Mouse (Mus musculus): Measurements from ENCODE around the gene Tmem256. TPM values are rescaled to one million over a fixed set of nuclear protein-coding genes. Genes with fewer than 3 reads are reported as not detected.

The Tmem256 gene
- total and polyA plus RNA-seq, 3 experiments = 185 to 327 (median 206) TPM

GRCm38 (mm10) chr11:69793429-69793828, 44.9 kb upstream of the Tmem256 start:
- Histone ChIP-seq H3K79me2 (replicated peaks; ENCODE audit: control insufficient read depth, extremely low read depth, insufficient read depth, poor library complexity, severe bottlenecking) (no peaks in the 10 kb centered on the region), H3K9ac (ENCODE audit: insufficient read depth, low read depth) (no peak overlapping the region), H3K4me2 (ENCODE audit: insufficient read depth, low read depth, poor library complexity, severe bottlenecking) (no peak overlapping the region), H3K36me3 (replicated peaks in 1 of 2; ENCODE audit: control insufficient read depth in 1 of 2, insufficient read depth in 1 of 2, low read length in 1 of 2) (peaks cover 0 to 6% of the 10 kb centered on the region in 2 experiments), H3K27me3 (replicated peaks) (peaks cover 5% of the 10 kb centered on the region), H3K9me3 (replicated peaks; ENCODE audit: low read length) (no peaks in the 10 kb centered on the region), H3K4me1 (ENCODE audit: control insufficient read depth in 1 of 2, insufficient read depth in 2 of 2) (peaks cover 0 to 32% of the 10 kb centered on the region in 2 experiments; a peak in 2 of 4 replicates), H3K27ac (ENCODE audit: insufficient read depth, low read depth) (no peak overlapping the region), H3K4me3 (replicated peaks in 1 of 3; ENCODE audit: low read depth in 2 of 3, low read length in 2 of 3, poor library complexity in 1 of 3) (no peak overlapping the region)
- DNase-seq (ENCODE audit: extremely low read depth) = no peak
- TF ChIP-seq HCFC1 (IDR thresholded peaks at IDR 0.05; ENCODE audit: low read depth, low read length) (no peak), ETS1 (conservative IDR thresholded peaks at IDR 0.05; ENCODE audit: low read depth, low read length) (no peak)
- in situ Hi-C loops (cut with MboI; ENCODE audit: low pct_ligation_motif_present, low pct_unique_long_range_greater_than_20kb, low sequenced_read_pairs) = loop anchor here (5.0 kb wide), 1 partner anchor 36 kb away; the partner anchor contains the start of gene Polr2a
- dilution Hi-C loops (cut with MboI; ENCODE audit: extremely low pct_ligation_motif_present, extremely low pct_unique_long_range_greater_than_20kb, low sequenced_read_pairs) = no loop called here

DNA sequence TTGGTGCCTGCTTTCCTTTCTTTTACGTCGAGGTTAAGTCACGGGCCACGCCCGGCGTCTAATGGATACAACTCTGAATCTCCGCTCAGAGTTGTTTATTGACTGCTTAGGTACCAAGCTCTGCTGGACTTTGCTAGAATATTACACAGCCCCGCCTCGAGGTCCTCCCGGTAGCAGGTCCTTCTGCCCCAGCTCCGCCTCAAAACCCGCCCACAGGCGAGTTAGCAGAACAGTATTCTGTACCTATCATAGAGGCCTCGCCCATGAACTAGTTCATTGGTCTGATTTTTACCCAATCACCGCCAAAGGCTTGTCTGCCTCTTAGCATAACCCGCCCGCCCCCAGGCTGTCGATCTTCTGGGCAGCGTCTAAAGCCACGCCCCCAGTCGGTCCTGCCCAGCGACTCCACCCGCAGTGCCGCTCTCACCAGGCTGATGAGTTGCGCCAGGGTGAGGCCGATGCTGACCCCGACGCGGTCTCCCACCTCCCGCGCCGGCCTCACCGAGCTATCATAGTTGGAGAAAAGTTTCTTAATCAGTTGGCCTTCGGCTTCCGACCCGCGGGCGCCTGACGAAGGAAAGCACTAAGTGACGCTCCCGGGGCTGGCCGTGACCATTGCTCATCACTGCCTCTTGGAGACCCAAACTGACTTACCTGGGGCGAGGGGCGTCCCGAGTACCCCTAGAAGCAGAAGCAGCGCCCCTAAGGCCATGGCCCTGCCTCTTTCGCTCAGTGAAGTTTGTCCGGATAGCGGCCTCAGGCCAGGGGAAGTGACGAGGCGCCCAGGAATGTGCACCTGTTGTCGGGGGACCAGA, 42.9 kb upstream of the Tmem256 start, which contains the start of gene Chrnb1:
TSS of gene Chrnb1 (minus strand) at position 776 of the 815 bp plus-strand sequence.
- peak; percentile 100 for DNase-seq (ENCODE audit: extremely low read depth)
- in situ Hi-C loops (cut with MboI; ENCODE audit: low pct_ligation_motif_present, low pct_unique_long_range_greater_than_20kb, low sequenced_read_pairs) (no loop called here), dilution Hi-C loops (cut with MboI; ENCODE audit: extremely low pct_ligation_motif_present, extremely low pct_unique_long_range_greater_than_20kb, low sequenced_read_pairs) (no loop called here)
- Histone ChIP-seq H3K36me3 (replicated peaks in 1 of 2; ENCODE audit: control insufficient read depth in 1 of 2, insufficient read depth in 1 of 2, low read length in 1 of 2) (peaks cover 0 to 6% of the 10 kb centered on the region in 2 experiments), H3K4me2 (ENCODE audit: insufficient read depth, low read depth, poor library complexity, severe bottlenecking) (peak within 1 kb of the TSS; percentile 86), H3K27ac (ENCODE audit: insufficient read depth, low read depth) (0 out of 2 replicates have a peak within 1 kb of the TSS, but pooled peaks have one; percentile 5), H3K4me1 (ENCODE audit: control insufficient read depth in 1 of 2, insufficient read depth in 2 of 2) (peaks cover 8 to 46% of the 10 kb centered on the region in 2 experiments), H3K27me3 (replicated peaks) (peaks cover 5% of the 10 kb centered on the region), H3K9me3 (replicated peaks; ENCODE audit: low read length) (peaks cover 4% of the 10 kb centered on the region), H3K79me2 (replicated peaks; ENCODE audit: control insufficient read depth, extremely low read depth, insufficient read depth, poor library complexity, severe bottlenecking) (no peaks in the 10 kb centered on the region), H3K9ac (ENCODE audit: insufficient read depth, low read depth) (peak within 1 kb of the TSS; percentile 66), H3K4me3 (replicated peaks in 1 of 3; ENCODE audit: low read depth in 2 of 3, low read length in 2 of 3, poor library complexity in 1 of 3) (peak within 1 kb of the TSS; percentile 59 to 67 (median 61))
- TF ChIP-seq MYC (IDR thresholded peaks at IDR 0.05; ENCODE audit: low read depth, low read length) = peak; percentile 74; the same call in 1 of the 2 replicates
- TF ChIP-seq ELF1 (IDR thresholded peaks at IDR 0.05; ENCODE audit: low read depth, low read length) = peak; percentile 67
- peak; percentile 60; the same call in 1 of the 2 replicates for TF ChIP-seq TBP (conservative IDR thresholded peaks at IDR 0.05; ENCODE audit: low read depth, low read length)
- TF ChIP-seq USF2 (conservative IDR thresholded peaks at IDR 0.05; ENCODE audit: low read depth, low read length) = no peak
- no peak for TF ChIP-seq JUND (conservative IDR thresholded peaks at IDR 0.05; ENCODE audit: low read depth, low read length)
- TF ChIP-seq CHD1 (IDR thresholded peaks at IDR 0.05; ENCODE audit: low read depth, low read length) = 0 out of 2 replicates have a peak, but pooled peaks have one; percentile 53
- TF ChIP-seq SIN3A (IDR thresholded peaks at IDR 0.05; ENCODE audit: low read length) = peak; percentile 74; the same call in 1 of the 2 replicates
- TF ChIP-seq MAZ (IDR thresholded peaks at IDR 0.05; ENCODE audit: low read depth, low read length) = peak; percentile 15
- TF ChIP-seq KAT2A (IDR thresholded peaks at IDR 0.05; ENCODE audit: insufficient replicate concordance, low read length) = 0 out of 2 replicates have a peak, but pooled peaks have one; percentile 15
- peak; percentile 54; the same call in 1 of the 2 replicates for TF ChIP-seq NRF1 (IDR thresholded peaks at IDR 0.05; ENCODE audit: low read depth, low read length)
- TF ChIP-seq UBTF (IDR thresholded peaks at IDR 0.05; ENCODE audit: low read depth, low read length) = no peak
- TF ChIP-seq HCFC1 (IDR thresholded peaks at IDR 0.05; ENCODE audit: low read depth, low read length) = peak; percentile 39
- TF ChIP-seq USF1 (IDR thresholded peaks at IDR 0.05; ENCODE audit: low read depth, low read length) = no peak
- no peak; the same call in 1 of the 2 replicates for TF ChIP-seq EP300 (IDR thresholded peaks at IDR 0.05; ENCODE audit: low read length)
- TF ChIP-seq MXI1 (IDR thresholded peaks at IDR 0.05; ENCODE audit: low read depth, low read length) = peak; percentile 67
- TF ChIP-seq E2F4 (IDR thresholded peaks at IDR 0.05; ENCODE audit: insufficient replicate concordance, low read depth, low read length) = peak; percentile 65; the same call in 1 of the 2 replicates
- no peak for TF ChIP-seq PAX5 (IDR thresholded peaks at IDR 0.05; ENCODE audit: low read length)
- TF ChIP-seq POLR2AphosphoS2 (IDR thresholded peaks at IDR 0.05; ENCODE audit: low read depth, low read length) = peak; percentile 90
- no peak for TF ChIP-seq MAFK (IDR thresholded peaks at IDR 0.05; ENCODE audit: insufficient replicate concordance, low read length)
- no peak for TF ChIP-seq JUN (IDR thresholded peaks at IDR 0.05; ENCODE audit: insufficient read depth, low read depth, low read length)
- TF ChIP-seq CHD2 (IDR thresholded peaks at IDR 0.05; ENCODE audit: low read length) = no peak
- peak; percentile 63 for TF ChIP-seq IRF4 (IDR thresholded peaks at IDR 0.05; ENCODE audit: low read depth, low read length)
- 0 out of 2 replicates have a peak, but pooled peaks have one; percentile 13 for TF ChIP-seq MEF2A (IDR thresholded peaks at IDR 0.05; ENCODE audit: borderline replicate concordance, low read depth, low read length)
- no peak for TF ChIP-seq GABPA (IDR thresholded peaks at IDR 0.05; ENCODE audit: insufficient replicate concordance, low read depth, low read length)
- TF ChIP-seq ZC3H11A (IDR thresholded peaks at IDR 0.05; ENCODE audit: low read depth, low read length) = no peak
- TF ChIP-seq RAD21 (IDR thresholded peaks at IDR 0.05; ENCODE audit: low read depth, low read length) = no peak; the same call in 1 of the 2 replicates
- TF ChIP-seq RCOR1 (conservative IDR thresholded peaks at IDR 0.05; ENCODE audit: low read depth, low read length) = no peak; the same call in 1 of the 2 replicates
- TF ChIP-seq ZKSCAN1 (IDR thresholded peaks at IDR 0.05; ENCODE audit: borderline replicate concordance, low read depth, low read length) = no peak

Measured in CH12.LX (cell line).